Mouse (Mus musculus) embryo, embryonic 9.5 days (tissue): ENCODE measurements around the gene Cyp2c38.
"Not testable (repeated sequence)": the region's sequence is repeated elsewhere in the genome, so short reads cannot be mapped to it uniquely, and the experiment has no call there.

ENCODE experiments used
- DNase-seq: peaks from one replicate; pipeline ENCODE4 v3.0.0-alpha.2; 2017; ENCODE audit errors: extremely low spot score

The Cyp2c38 gene

GRCm38 (mm10) chr19:39462941-39463340, at the start of gene Cyp2c38:
Gene Cyp2c38, minus strand, starts transcription at chr19:39463075.
- no peak for DNase-seq

- no peak for DNase-seq
Measured at GRCm38 (mm10) chr19:39510534-39510933, 47.7 kb upstream of the Cyp2c38 start, which contains the start of gene Cyp2c39. Gene Cyp2c39, plus strand, starts transcription at chr19:39510862.

DNA sequence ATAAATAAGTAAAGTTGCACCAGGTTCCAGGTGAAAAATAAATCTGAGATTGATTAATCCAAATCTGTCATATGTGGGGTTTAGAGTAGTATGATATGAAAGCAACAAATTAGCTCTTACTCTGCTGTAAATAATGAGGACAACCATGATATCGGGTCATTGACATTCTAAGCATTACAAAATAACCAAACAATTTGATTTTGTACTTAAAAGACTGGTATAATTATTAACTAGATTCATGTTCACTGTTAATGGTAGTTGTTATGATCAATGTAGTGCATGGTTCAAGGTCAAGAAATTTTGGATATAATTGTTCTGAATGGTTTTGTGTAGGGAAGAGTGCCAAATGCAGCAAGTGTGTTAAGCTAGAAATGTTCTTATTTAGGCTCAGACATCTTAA, 46.7 kb upstream of the Cyp2c38 start:
- no peak for DNase-seq

GRCm38 (mm10) chr19:39506341-39506740, 43.5 kb upstream of the Cyp2c38 start:
- DNase-seq = no peak

DNA sequence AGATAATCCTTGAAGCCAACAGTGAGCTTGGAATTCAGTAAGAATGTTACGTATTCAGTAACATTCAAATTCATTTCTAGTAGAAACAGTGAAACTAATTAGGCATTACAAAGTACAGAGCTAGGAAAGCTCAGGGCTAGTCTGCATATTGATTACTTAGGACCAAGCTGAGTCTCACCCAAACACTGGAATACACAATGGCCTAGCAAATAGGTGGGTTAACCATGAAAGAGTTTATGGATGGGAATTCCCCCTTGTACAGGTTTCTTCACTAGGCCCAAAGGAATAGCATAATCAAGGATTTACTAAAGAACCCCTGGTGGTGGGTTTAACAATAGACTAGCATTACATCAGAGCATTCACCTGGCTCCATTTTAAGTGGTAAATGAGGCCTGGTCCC, 21.1 kb upstream of the Cyp2c38 start:
- not testable (repeated sequence) for DNase-seq

DNA sequence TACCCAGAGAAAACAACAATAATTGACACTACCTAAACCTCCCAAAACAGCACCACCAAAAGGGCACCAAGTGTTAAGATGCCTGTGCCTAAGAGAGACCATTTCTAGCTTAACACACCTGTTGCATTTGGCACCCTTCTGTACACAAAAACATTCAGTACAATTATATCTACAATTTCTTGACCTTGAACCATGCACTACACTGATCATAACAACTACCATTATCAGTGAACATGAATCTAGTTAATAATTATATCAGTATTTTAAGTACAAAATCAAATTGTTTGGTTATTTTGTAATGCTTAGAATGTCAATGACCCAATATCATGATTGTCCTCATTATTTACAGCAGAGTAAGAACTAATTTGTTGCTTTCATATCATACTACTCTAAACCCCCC, 1.0 kb upstream of the Cyp2c38 start:
- no peak for DNase-seq
